Mouse (Mus musculus): Measurements from ENCODE around the gene Tpcn2. TPM values are rescaled to one million over a fixed set of nuclear protein-coding genes. Genes with fewer than 3 reads are reported as not detected.

The Tpcn2 gene
- polyA plus RNA-seq, 1 experiment from 2014 or later: 1.5 TPM

DNA sequence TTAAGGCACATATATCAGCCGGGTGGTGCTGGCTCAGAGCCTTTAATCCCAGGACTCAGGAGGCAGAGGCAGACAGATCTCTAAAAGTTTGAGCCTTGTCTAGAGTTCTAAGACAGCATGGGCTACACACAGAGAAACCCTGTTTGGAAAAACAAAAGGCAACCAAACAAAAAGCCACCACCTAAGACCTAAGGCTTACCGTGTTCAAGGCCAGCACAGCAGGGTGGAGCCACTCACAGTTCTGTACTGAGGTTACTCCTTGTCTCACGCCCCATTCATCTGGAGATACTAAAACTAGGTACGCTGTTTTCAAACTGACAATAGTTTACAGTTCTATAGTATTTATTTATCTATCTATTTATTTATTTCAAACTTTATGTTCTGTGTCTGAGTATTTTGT lies 1.7 kb upstream of the Tpcn2 start:
- Histone ChIP-seq H3K4me1 (ENCODE audit: control insufficient read depth, insufficient read depth, low read length) (peaks cover 6% of the 10 kb centered on the region; the same call in 1 of the 2 replicates), H3K27me3 (ENCODE audit: control insufficient read depth, insufficient read depth, low read depth, low read length) (no peaks in the 10 kb centered on the region), H3K27ac (ENCODE audit: low read length) (no peak overlapping the region), H3K9ac (ENCODE audit: low read depth, low read length) (no peak overlapping the region), H3K4me3 (ENCODE audit: low read depth, low read length) (no peak overlapping the region), H3K4me2 (ENCODE audit: low read length) (no peak overlapping the region), H3K9me3 (replicated peaks; ENCODE audit: control insufficient read depth, low read length, poor library complexity, severe bottlenecking) (no peaks in the 10 kb centered on the region), H3K36me3 (ENCODE audit: control insufficient read depth, insufficient read depth, low read length) (no peaks in the 10 kb centered on the region)
- ATAC-seq: no peak
- 81% methylated on average over 4 of the region's 4 CpGs for WGBS

DNA sequence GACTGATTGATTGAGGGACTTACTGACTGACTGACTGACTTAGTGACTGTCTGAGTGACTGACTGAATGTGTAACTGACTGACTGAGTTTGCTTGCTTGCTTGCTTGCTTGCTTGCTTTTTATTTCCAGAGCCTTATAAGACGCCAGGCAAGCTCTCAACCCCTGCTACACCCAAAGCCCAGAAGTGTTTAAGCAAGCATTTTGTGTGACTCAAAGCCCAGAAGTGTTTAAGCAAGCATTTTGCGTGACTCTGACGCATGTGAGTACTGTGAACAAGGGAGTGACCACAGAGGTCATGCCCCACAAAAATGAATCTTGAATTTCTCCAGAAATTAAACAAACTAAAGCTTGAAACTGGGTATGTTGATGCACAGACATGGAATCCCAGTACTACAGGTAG lies 482 bp upstream of the Tpcn2 start:
- H3K9ac ChIP-seq (ENCODE audit: low read depth, low read length): no peak overlapping the region
- peaks cover 6% of the 10 kb centered on the region; the same call in 1 of the 2 replicates for H3K4me1 ChIP-seq (ENCODE audit: control insufficient read depth, insufficient read depth, low read length)

DNA sequence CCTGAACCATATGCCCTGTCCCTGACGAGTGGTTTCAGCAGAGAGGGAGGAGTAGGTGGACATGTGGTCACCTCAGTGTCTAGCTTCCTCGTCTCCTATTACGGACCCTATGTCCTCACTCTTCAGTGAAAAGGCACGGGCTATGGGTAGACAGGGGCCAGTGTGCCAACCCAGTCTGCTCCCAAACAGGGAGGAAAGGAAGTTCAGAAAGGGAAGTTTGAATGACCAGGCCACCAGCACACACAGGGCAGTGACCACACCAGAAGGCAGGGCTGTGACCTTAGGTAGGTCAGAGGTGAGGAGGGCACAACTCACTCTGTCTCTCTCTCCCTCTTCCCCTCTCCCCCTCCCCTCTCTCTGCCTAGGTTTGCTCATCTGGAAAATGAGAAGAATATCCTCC lies 770 bp downstream of the Tpcn2 start:
- H3K27me3 ChIP-seq (ENCODE audit: control insufficient read depth, insufficient read depth, low read depth, low read length): no peaks in the 10 kb centered on the region
- peak; percentile 64; the same call in 1 of the 2 replicates for ATAC-seq
- no peak overlapping the region for H3K4me3 ChIP-seq (ENCODE audit: low read depth, low read length)
- no peak overlapping the region for H3K27ac ChIP-seq (ENCODE audit: low read length)
- H3K9ac ChIP-seq (ENCODE audit: low read depth, low read length): no peak overlapping the region
- H3K4me2 ChIP-seq (ENCODE audit: low read length): peak overlapping the region; percentile 82
- 65% methylated on average over 4 of the region's 4 CpGs for WGBS
- H3K36me3 ChIP-seq (ENCODE audit: control insufficient read depth, insufficient read depth, low read length): no peaks in the 10 kb centered on the region
- H3K4me1 ChIP-seq (ENCODE audit: control insufficient read depth, insufficient read depth, low read length): peaks cover 6% of the 10 kb centered on the region; the same call in 1 of the 2 replicates
- H3K9me3 ChIP-seq (replicated peaks; ENCODE audit: control insufficient read depth, low read length, poor library complexity, severe bottlenecking): no peaks in the 10 kb centered on the region

More for the DNA sequence above, 482 bp upstream of the Tpcn2 start:
- 68% methylated on average over 3 of the region's 3 CpGs for WGBS
- Histone ChIP-seq H3K36me3 (ENCODE audit: control insufficient read depth, insufficient read depth, low read length) (no peaks in the 10 kb centered on the region), H3K27me3 (ENCODE audit: control insufficient read depth, insufficient read depth, low read depth, low read length) (no peaks in the 10 kb centered on the region), H3K4me2 (ENCODE audit: low read length) (peak overlapping the region; percentile 82), H3K27ac (ENCODE audit: low read length) (no peak overlapping the region), H3K9me3 (replicated peaks; ENCODE audit: control insufficient read depth, low read length, poor library complexity, severe bottlenecking) (no peaks in the 10 kb centered on the region), H3K4me3 (ENCODE audit: low read depth, low read length) (no peak overlapping the region; the same call in 1 of the 2 replicates)
- ATAC-seq: no peak

DNA sequence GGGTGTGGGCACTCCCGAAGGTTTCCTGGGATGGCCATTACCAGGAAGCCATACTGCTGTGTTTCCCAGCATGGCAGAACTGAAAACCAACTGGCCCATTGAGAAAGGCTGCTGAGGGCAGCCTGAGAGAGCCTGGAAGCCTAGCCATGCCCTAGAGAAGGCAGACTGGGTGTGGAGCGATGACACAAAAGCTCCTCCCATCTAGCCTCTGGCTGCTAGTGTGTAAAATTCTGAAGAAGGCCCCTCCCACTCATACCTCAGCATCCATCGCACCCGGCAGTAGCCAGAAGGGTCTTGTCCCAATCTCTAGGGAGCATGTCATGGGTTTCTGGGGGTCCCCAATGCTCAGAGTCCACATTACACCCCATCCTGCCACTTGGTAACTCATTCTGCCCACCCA lies 2.4 kb downstream of the Tpcn2 start:
- ATAC-seq: no peak
- WGBS: 91% methylated on average over 4 of the region's 4 CpGs
- no peaks in the 10 kb centered on the region for H3K36me3 ChIP-seq (ENCODE audit: control insufficient read depth, insufficient read depth, low read length)

GRCm38 (mm10) chr7:145275488-145275887 lies 8.3 kb downstream of the Tpcn2 start:
- no peak for ATAC-seq

More for the DNA sequence above, 2.4 kb downstream of the Tpcn2 start:
- no peaks in the 10 kb centered on the region for H3K27me3 ChIP-seq (ENCODE audit: control insufficient read depth, insufficient read depth, low read depth, low read length)
- no peak overlapping the region for H3K4me2 ChIP-seq (ENCODE audit: low read length)
- no peaks in the 10 kb centered on the region for H3K9me3 ChIP-seq (replicated peaks; ENCODE audit: control insufficient read depth, low read length, poor library complexity, severe bottlenecking)
- H3K4me1 ChIP-seq (ENCODE audit: control insufficient read depth, insufficient read depth, low read length): peaks cover 6% of the 10 kb centered on the region; the same call in 1 of the 2 replicates
- no peak overlapping the region for H3K27ac ChIP-seq (ENCODE audit: low read length)
- no peak overlapping the region for H3K4me3 ChIP-seq (ENCODE audit: low read depth, low read length)
- no peak overlapping the region for H3K9ac ChIP-seq (ENCODE audit: low read depth, low read length)

GRCm38 (mm10) chr7:145270955-145271354 lies 12.9 kb downstream of the Tpcn2 start:
- H3K4me3 ChIP-seq (ENCODE audit: low read depth, low read length): no peak overlapping the region
- no peaks in the 10 kb centered on the region for H3K36me3 ChIP-seq (ENCODE audit: control insufficient read depth, insufficient read depth, low read length)
- H3K4me2 ChIP-seq (ENCODE audit: low read length): no peak overlapping the region
- H3K4me1 ChIP-seq (ENCODE audit: control insufficient read depth, insufficient read depth, low read length): no peaks in the 10 kb centered on the region
- ATAC-seq: no peak
- H3K9me3 ChIP-seq (replicated peaks; ENCODE audit: control insufficient read depth, low read length, poor library complexity, severe bottlenecking): no peaks in the 10 kb centered on the region
- no peaks in the 10 kb centered on the region for H3K27me3 ChIP-seq (ENCODE audit: control insufficient read depth, insufficient read depth, low read depth, low read length)
- no peak overlapping the region for H3K27ac ChIP-seq (ENCODE audit: low read length)
- 95% methylated on average over 5 of the region's 5 CpGs for WGBS
- H3K9ac ChIP-seq (ENCODE audit: low read depth, low read length): no peak overlapping the region

More at GRCm38 (mm10) chr7:145275488-145275887, 8.3 kb downstream of the Tpcn2 start:
- no peak overlapping the region for H3K9ac ChIP-seq (ENCODE audit: low read depth, low read length)
- H3K4me1 ChIP-seq (ENCODE audit: control insufficient read depth, insufficient read depth, low read length): no peaks in the 10 kb centered on the region
- no peak overlapping the region for H3K4me2 ChIP-seq (ENCODE audit: low read length)
- H3K9me3 ChIP-seq (replicated peaks; ENCODE audit: control insufficient read depth, low read length, poor library complexity, severe bottlenecking): no peaks in the 10 kb centered on the region
- no peaks in the 10 kb centered on the region for H3K36me3 ChIP-seq (ENCODE audit: control insufficient read depth, insufficient read depth, low read length)
- H3K27me3 ChIP-seq (ENCODE audit: control insufficient read depth, insufficient read depth, low read depth, low read length): no peaks in the 10 kb centered on the region
- H3K27ac ChIP-seq (ENCODE audit: low read length): no peak overlapping the region
- H3K4me3 ChIP-seq (ENCODE audit: low read depth, low read length): no peak overlapping the region
- 88% methylated on average over 3 of the region's 3 CpGs for WGBS

DNA sequence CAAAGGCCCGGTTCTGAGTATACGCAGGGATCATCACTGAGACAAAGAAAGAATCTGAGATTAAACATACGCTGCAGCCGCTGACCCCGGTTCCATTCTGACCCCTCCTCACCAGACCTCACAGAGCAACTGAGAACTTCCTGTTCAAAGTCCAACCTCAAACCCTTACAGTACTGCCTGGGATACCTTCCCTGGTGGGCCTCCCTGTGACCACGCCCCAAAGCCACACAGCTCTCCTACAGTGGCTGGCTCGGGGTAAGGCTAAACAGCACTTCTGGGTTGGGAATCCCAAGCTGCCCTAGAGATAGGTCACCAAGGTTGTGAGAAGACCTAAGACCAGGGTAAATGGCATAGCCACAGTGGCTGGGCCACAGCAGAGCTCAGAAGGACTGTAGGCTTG lies 14.9 kb downstream of the Tpcn2 start:
- Histone ChIP-seq H3K4me1 (ENCODE audit: control insufficient read depth, insufficient read depth, low read length) (no peaks in the 10 kb centered on the region), H3K9me3 (replicated peaks; ENCODE audit: control insufficient read depth, low read length, poor library complexity, severe bottlenecking) (no peaks in the 10 kb centered on the region), H3K27me3 (ENCODE audit: control insufficient read depth, insufficient read depth, low read depth, low read length) (no peaks in the 10 kb centered on the region), H3K4me3 (ENCODE audit: low read depth, low read length) (no peak overlapping the region), H3K27ac (ENCODE audit: low read length) (no peak overlapping the region), H3K4me2 (ENCODE audit: low read length) (no peak overlapping the region), H3K9ac (ENCODE audit: low read depth, low read length) (no peak overlapping the region), H3K36me3 (ENCODE audit: control insufficient read depth, insufficient read depth, low read length) (no peaks in the 10 kb centered on the region)
- ATAC-seq: no peak
- 90% methylated on average over 7 of the region's 7 CpGs for WGBS

DNA sequence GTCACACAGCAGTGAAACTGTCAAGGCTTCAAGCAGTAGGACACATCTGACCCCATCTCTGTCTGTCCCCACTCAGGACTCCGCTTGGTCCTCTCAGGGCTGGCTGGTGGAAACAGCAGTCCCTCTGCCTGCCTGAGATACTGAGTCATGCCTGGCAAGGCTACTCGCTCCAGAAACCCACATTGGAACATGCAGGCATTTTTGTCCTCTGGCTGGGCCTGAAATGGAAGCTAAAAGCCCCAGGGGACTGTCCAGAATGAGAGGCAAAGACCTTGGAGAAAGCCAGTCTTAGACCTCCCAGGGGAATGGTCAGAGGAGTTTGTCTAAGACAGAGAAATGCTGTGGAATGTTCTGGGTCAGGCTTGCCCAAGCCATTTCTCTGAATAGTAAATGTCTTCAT lies 17.8 kb downstream of the Tpcn2 start:
- Histone ChIP-seq H3K27ac (ENCODE audit: low read length) (no peak overlapping the region), H3K4me3 (ENCODE audit: low read depth, low read length) (no peak overlapping the region), H3K9ac (ENCODE audit: low read depth, low read length) (no peak overlapping the region), H3K27me3 (ENCODE audit: control insufficient read depth, insufficient read depth, low read depth, low read length) (no peaks in the 10 kb centered on the region), H3K4me2 (ENCODE audit: low read length) (no peak overlapping the region), H3K36me3 (ENCODE audit: control insufficient read depth, insufficient read depth, low read length) (no peaks in the 10 kb centered on the region), H3K9me3 (replicated peaks; ENCODE audit: control insufficient read depth, low read length, poor library complexity, severe bottlenecking) (no peaks in the 10 kb centered on the region), H3K4me1 (ENCODE audit: control insufficient read depth, insufficient read depth, low read length) (no peaks in the 10 kb centered on the region)
- ATAC-seq: no peak
- 88% methylated on average over 2 of the region's 2 CpGs for WGBS

- Histone ChIP-seq H3K4me3 (ENCODE audit: low read depth, low read length) (no peak overlapping the region), H3K9me3 (replicated peaks; ENCODE audit: control insufficient read depth, low read length, poor library complexity, severe bottlenecking) (no peaks in the 10 kb centered on the region), H3K36me3 (ENCODE audit: control insufficient read depth, insufficient read depth, low read length) (no peaks in the 10 kb centered on the region), H3K27ac (ENCODE audit: low read length) (no peak overlapping the region), H3K4me1 (ENCODE audit: control insufficient read depth, insufficient read depth, low read length) (no peaks in the 10 kb centered on the region), H3K9ac (ENCODE audit: low read depth, low read length) (no peak overlapping the region), H3K27me3 (ENCODE audit: control insufficient read depth, insufficient read depth, low read depth, low read length) (no peaks in the 10 kb centered on the region), H3K4me2 (ENCODE audit: low read length) (no peak overlapping the region)
- no peak for ATAC-seq
- 86% methylated on average over 9 of the region's 9 CpGs for WGBS
These were observed 19.6 kb downstream of the Tpcn2 start for GRCm38 (mm10) chr7:145264202-145264601.

Measured in midbrain, embryonic 16.5 days (tissue).